ENCODE assay signal across 20 mouse cellular contexts in the genomic region with DNA sequence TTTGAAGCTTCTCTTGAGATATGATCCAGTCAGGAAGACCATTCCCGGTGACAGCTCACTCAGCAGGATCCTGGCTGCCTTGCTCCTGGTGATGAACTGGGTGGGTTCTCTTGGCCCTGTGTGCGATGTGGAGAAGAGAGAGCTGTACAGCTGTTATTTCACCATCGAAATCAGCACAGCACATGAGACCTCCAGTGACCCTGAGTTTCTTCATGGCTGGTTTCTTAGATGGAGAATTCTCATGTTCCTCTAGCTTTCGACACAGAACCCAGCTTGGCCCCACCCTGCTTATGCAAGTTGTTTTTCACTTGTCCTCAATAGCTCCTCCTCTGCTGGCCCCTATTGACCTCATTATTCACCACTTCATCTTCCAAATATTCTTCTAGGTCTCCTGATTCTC.
DNase-seq lines count a peak whose midpoint lies in the region; TF ChIP-seq lines count a peak whose summit lies in the region.
"Had no signal": no experiment of that assay in that cellular context is flagged by ENCODE, and none has a peak within 500 bp of the region (broad histone marks: within the 10 kb centered on the region; RNA-seq: fewer than 3 reads in every experiment).

No protein-coding gene starts in this region.

- no peaks in the 10 kb centered on the region for H3K27me3 ChIP-seq in thymus, adult 2 months (ENCODE audit: control insufficient read depth, insufficient read depth, low read length)
- H3K27me3 ChIP-seq: embryonic facial prominence, embryonic 12.5 days; hindbrain, embryonic 12.5 days; limb, embryonic 13.5 days; midbrain, embryonic 12.5 days had no signal

- 96% methylated on average over 4 of the region's 4 CpGs for WGBS in thymus, adult 2 months

- TF ChIP-seq POLR2A in thymus, adult 2 months (IDR thresholded peaks at IDR 0.05; ENCODE audit: control insufficient read depth, extremely low read depth, insufficient read depth, low read length, poor library complexity) = no peak

- no peak overlapping the region for H3K4me3 ChIP-seq in thymus, adult 2 months (ENCODE audit: control insufficient read depth, insufficient read depth, low read length)
- H3K4me3 ChIP-seq: embryonic facial prominence, embryonic 12.5 days; forebrain, embryonic 10.5 days; hindbrain, embryonic 12.5 days; limb, embryonic 13.5 days; midbrain, embryonic 12.5 days had no signal

- no peaks in the 10 kb centered on the region for H3K4me1 ChIP-seq in thymus, adult 2 months (replicated peaks; ENCODE audit: control insufficient read depth, insufficient read depth, low read length)
- H3K4me1 ChIP-seq: embryonic facial prominence, embryonic 12.5 days; forebrain, embryonic 10.5 days; hindbrain, embryonic 12.5 days; limb, embryonic 13.5 days; midbrain, embryonic 12.5 days had no signal

- no peaks in the 10 kb centered on the region for H3K36me3 ChIP-seq in thymus, adult 2 months (ENCODE audit: control insufficient read depth, insufficient read depth, low read length)
- H3K36me3 ChIP-seq: embryonic facial prominence, embryonic 12.5 days; forebrain, embryonic 10.5 days; hindbrain, embryonic 12.5 days; limb, embryonic 13.5 days; midbrain, embryonic 12.5 days had no signal

- TF ChIP-seq CTCF in thymus, adult 2 months (IDR thresholded peaks at IDR 0.05; ENCODE audit: borderline replicate concordance, control insufficient read depth, extremely low read depth, insufficient read depth, low read length, poor library complexity) = no peak

- peak; percentile 25 for DNase-seq in adrenal gland, postnatal 14 days
- DNase-seq in adrenal gland, adult 8-10 months = no peak
- peak; percentile 46 for DNase-seq in 416B (ENCODE audit: low read depth)
- peak; percentile 78 for DNase-seq in gastrocnemius, postnatal 25 days
- peak; percentile 10 for DNase-seq in lung, postnatal 14 days
- DNase-seq in right cerebral cortex, adult 2 months (ENCODE audit: low spot score in 2 of 2) = no peak
- DNase-seq in thymus, adult 2 months = no peak
- DNase-seq in right cerebral cortex, adult 18-20 months = no peak
- DNase-seq: adrenal gland, postnatal 36 days; cerebellum, postnatal 25 days; kidney, adult 11 months; kidney, postnatal 4 days; lung, embryonic 14.5 days; right cerebral cortex, postnatal 4 days; thymus, postnatal 25 days had no signal

- no peak overlapping the region for H3K27ac ChIP-seq in thymus, adult 2 months (ENCODE audit: control insufficient read depth, insufficient read depth, low read length)
- H3K27ac ChIP-seq: embryonic facial prominence, embryonic 12.5 days; forebrain, embryonic 10.5 days; hindbrain, embryonic 12.5 days; limb, embryonic 13.5 days; midbrain, embryonic 12.5 days had no signal

Comparison
In these comparisons a context has a peak if more than half of its experiments do, and no peak if none do; other contexts are left out.
1. DNase-seq: peak in adrenal gland, postnatal 14 days (single experiment), 416B (single experiment), gastrocnemius, postnatal 25 days (single experiment) and lung, postnatal 14 days (single experiment); none in adrenal gland, adult 8-10 months (single experiment), right cerebral cortex, adult 2 months (0 of 2), thymus, adult 2 months (single experiment) and right cerebral cortex, adult 18-20 months (single experiment).